Mouse (Mus musculus): ENCODE results near the gene Tmem125. TPM values are rescaled to one million over a fixed set of nuclear protein-coding genes. Genes with fewer than 3 reads are reported as not detected.

Gene Tmem125
- polyA plus RNA-seq, 1 experiment: 0.95 TPM

GRCm38 (mm10) chr4:118539904-118540303 is 3.9 kb downstream of the Tmem125 start:
- no peak overlapping the region for H3K4me3 ChIP-seq (ENCODE audit: insufficient read depth, low read length)
- TF ChIP-seq POLR2A (IDR thresholded peaks at IDR 0.05; ENCODE audit: low read depth, low read length) (no peak), CTCF (IDR thresholded peaks at IDR 0.05; ENCODE audit: borderline replicate concordance, insufficient read depth, low read length) (no peak)
- peak overlapping the region; percentile 8; the same call in 1 of the 2 replicates for H3K27ac ChIP-seq (ENCODE audit: insufficient read depth, low read length)
- peaks cover 2% of the 10 kb centered on the region; the same call in 1 of the 2 replicates for H3K4me1 ChIP-seq (ENCODE audit: control insufficient read depth, insufficient read depth, low read length)

GRCm38 (mm10) chr4:118537801-118538200 is 6.0 kb downstream of the Tmem125 start:
- TF ChIP-seq CTCF (IDR thresholded peaks at IDR 0.05; ENCODE audit: borderline replicate concordance, insufficient read depth, low read length): no peak
- no peak for TF ChIP-seq POLR2A (IDR thresholded peaks at IDR 0.05; ENCODE audit: low read depth, low read length)
- no peak overlapping the region for H3K4me3 ChIP-seq (ENCODE audit: insufficient read depth, low read length)
- H3K27ac ChIP-seq (ENCODE audit: insufficient read depth, low read length): no peak overlapping the region
- no peaks in the 10 kb centered on the region for H3K4me1 ChIP-seq (ENCODE audit: control insufficient read depth, insufficient read depth, low read length)

- Histone ChIP-seq H3K4me1 (ENCODE audit: control insufficient read depth, insufficient read depth, low read length) (no peaks in the 10 kb centered on the region), H3K4me3 (ENCODE audit: insufficient read depth, low read length) (no peak overlapping the region), H3K27ac (ENCODE audit: insufficient read depth, low read length) (no peak overlapping the region; the same call in 1 of the 2 replicates)
- TF ChIP-seq CTCF (IDR thresholded peaks at IDR 0.05; ENCODE audit: borderline replicate concordance, insufficient read depth, low read length): no peak
- no peak for TF ChIP-seq POLR2A (IDR thresholded peaks at IDR 0.05; ENCODE audit: low read depth, low read length)
Measured at GRCm38 (mm10) chr4:118535610-118536009, 8.2 kb downstream of the Tmem125 start.

- Histone ChIP-seq H3K27ac (ENCODE audit: insufficient read depth, low read length) (no peak overlapping the region), H3K4me3 (ENCODE audit: insufficient read depth, low read length) (no peak overlapping the region), H3K4me1 (ENCODE audit: control insufficient read depth, insufficient read depth, low read length) (no peaks in the 10 kb centered on the region)
- TF ChIP-seq CTCF (IDR thresholded peaks at IDR 0.05; ENCODE audit: borderline replicate concordance, insufficient read depth, low read length) (no peak), POLR2A (IDR thresholded peaks at IDR 0.05; ENCODE audit: low read depth, low read length) (no peak)
Measured at GRCm38 (mm10) chr4:118533605-118534004, 10.2 kb downstream of the Tmem125 start.

- H3K4me3 ChIP-seq (ENCODE audit: insufficient read depth, low read length): no peak overlapping the region
- TF ChIP-seq POLR2A (IDR thresholded peaks at IDR 0.05; ENCODE audit: low read depth, low read length) (no peak), CTCF (IDR thresholded peaks at IDR 0.05; ENCODE audit: borderline replicate concordance, insufficient read depth, low read length) (no peak)
- no peak overlapping the region for H3K27ac ChIP-seq (ENCODE audit: insufficient read depth, low read length)
- no peaks in the 10 kb centered on the region for H3K4me1 ChIP-seq (ENCODE audit: control insufficient read depth, insufficient read depth, low read length)
Measured at GRCm38 (mm10) chr4:118533156-118533555, 10.7 kb downstream of the Tmem125 start.

DNA sequence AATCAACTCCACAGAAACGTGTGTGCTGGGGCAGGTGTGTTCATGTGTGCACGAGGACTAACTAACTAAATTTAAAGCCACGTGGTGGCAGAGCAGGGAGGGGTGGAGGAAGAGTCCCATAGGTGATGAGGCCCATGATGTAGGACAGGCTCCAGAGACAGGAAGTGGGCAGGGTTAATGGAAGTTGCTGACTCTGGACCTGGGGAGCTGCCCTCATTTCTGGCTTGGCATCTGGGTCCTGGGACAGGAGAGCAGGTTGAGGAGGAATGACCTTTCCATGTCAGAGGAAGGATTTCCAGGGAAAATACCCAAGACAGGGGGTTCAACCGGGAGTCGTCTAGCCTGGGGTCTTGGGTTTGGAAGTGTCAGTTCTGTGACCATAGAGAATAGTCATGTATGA is 11.2 kb downstream of the Tmem125 start:
- no peak overlapping the region for H3K4me3 ChIP-seq (ENCODE audit: insufficient read depth, low read length)
- TF ChIP-seq POLR2A (IDR thresholded peaks at IDR 0.05; ENCODE audit: low read depth, low read length) (no peak), CTCF (IDR thresholded peaks at IDR 0.05; ENCODE audit: borderline replicate concordance, insufficient read depth, low read length) (no peak)
- no peaks in the 10 kb centered on the region for H3K4me1 ChIP-seq (ENCODE audit: control insufficient read depth, insufficient read depth, low read length)
- no peak overlapping the region for H3K27ac ChIP-seq (ENCODE audit: insufficient read depth, low read length)

DNA sequence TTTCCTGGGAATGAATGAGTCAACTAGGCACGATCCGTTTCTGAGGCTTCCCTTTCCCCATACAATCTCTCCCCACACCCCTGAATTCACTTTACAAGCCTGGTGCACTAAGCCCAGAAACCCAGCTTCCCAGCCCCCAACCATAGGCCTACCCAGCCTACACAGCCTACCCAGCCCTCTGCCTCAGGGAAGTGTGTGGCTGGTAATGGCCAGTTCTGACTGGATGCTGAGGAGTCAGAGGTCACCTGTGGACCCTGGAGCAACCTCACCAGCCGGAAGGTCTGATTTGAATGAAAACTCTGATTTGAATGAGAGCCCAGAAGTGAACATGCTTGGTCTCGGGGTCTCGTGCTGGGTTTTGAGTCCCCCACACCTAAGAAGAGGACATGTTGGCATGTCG is 16.1 kb downstream of the Tmem125 start:
- H3K27ac ChIP-seq (ENCODE audit: insufficient read depth, low read length): no peak overlapping the region
- H3K4me1 ChIP-seq (ENCODE audit: control insufficient read depth, insufficient read depth, low read length): no peaks in the 10 kb centered on the region
- no peak for TF ChIP-seq POLR2A (IDR thresholded peaks at IDR 0.05; ENCODE audit: low read depth, low read length)
- TF ChIP-seq CTCF (IDR thresholded peaks at IDR 0.05; ENCODE audit: borderline replicate concordance, insufficient read depth, low read length): no peak
- H3K4me3 ChIP-seq (ENCODE audit: insufficient read depth, low read length): no peak overlapping the region

- no peak for TF ChIP-seq POLR2A (IDR thresholded peaks at IDR 0.05; ENCODE audit: low read depth, low read length)
- TF ChIP-seq CTCF (IDR thresholded peaks at IDR 0.05; ENCODE audit: borderline replicate concordance, insufficient read depth, low read length): no peak
- no peak overlapping the region for H3K4me3 ChIP-seq (ENCODE audit: insufficient read depth, low read length)
- H3K27ac ChIP-seq (ENCODE audit: insufficient read depth, low read length): no peak overlapping the region
Measured at GRCm38 (mm10) chr4:118527335-118527681, 16.5 kb downstream of the Tmem125 start.

GRCm38 (mm10) chr4:118526408-118527334 is 17.2 kb downstream of the Tmem125 start, which contains the start of gene 2610528J11Rik:
2610528J11Rik (plus strand) TSS chr4:118526999.
- TF ChIP-seq POLR2A (IDR thresholded peaks at IDR 0.05; ENCODE audit: low read depth, low read length) (no peak), CTCF (IDR thresholded peaks at IDR 0.05; ENCODE audit: borderline replicate concordance, insufficient read depth, low read length) (no peak)
- H3K27ac ChIP-seq (ENCODE audit: insufficient read depth, low read length): no peak within 1 kb of the TSS
- H3K4me1 ChIP-seq (ENCODE audit: control insufficient read depth, insufficient read depth, low read length): no peaks in the 10 kb centered on the region
- no peak within 1 kb of the TSS for H3K4me3 ChIP-seq (ENCODE audit: insufficient read depth, low read length)

More at GRCm38 (mm10) chr4:118527335-118527681, 16.5 kb downstream of the Tmem125 start:
- H3K4me1 ChIP-seq (ENCODE audit: control insufficient read depth, insufficient read depth, low read length): no peaks in the 10 kb centered on the region

DNA sequence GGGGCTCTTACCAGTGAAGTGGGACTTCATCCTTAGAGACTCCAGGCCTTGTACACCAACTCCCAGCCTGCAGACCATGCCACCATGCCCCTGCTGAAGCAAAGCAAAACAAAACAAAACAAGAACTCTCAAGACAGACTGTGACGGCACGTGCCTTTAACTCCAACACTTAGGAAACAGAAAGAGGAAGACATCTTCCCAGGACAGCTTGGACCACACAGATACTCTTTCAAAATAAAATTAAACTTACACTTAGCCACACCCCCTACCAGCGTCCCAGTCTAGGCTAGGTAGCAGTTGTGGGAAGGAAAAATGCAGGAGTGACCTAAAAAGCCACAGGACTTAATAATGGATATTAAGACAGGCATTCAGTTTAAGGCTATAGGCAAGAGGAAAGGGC is 18.1 kb downstream of the Tmem125 start:
- no peak for TF ChIP-seq POLR2A (IDR thresholded peaks at IDR 0.05; ENCODE audit: low read depth, low read length)
- TF ChIP-seq CTCF (IDR thresholded peaks at IDR 0.05; ENCODE audit: borderline replicate concordance, insufficient read depth, low read length): no peak
- no peaks in the 10 kb centered on the region for H3K4me1 ChIP-seq (ENCODE audit: control insufficient read depth, insufficient read depth, low read length)

More for the DNA sequence above, 18.1 kb downstream of the Tmem125 start:
- no peak overlapping the region for H3K27ac ChIP-seq (ENCODE audit: insufficient read depth, low read length)
- H3K4me3 ChIP-seq (ENCODE audit: insufficient read depth, low read length): no peak overlapping the region

Data from embryonic fibroblast, embryonic 13.5 days (primary cell).